Mouse (Mus musculus) gastrocnemius, adult 18-20 months (tissue): ENCODE measurements around the gene Sel1l2. TPM values are rescaled to one million over a fixed set of nuclear protein-coding genes. Genes with fewer than 3 reads are reported as not detected.

Experiments
- DNase-seq: peaks from one replicate; pipeline ENCODE4 v3.0.0; 2021; ENCODE audit warnings: low spot score
- long read RNA-seq, 2 experiments: library from polyadenylated mRNA; stranded (forward); transcript quantifications; one replicate each; pipeline ENCODE4 v2.0.0; 2021
- total RNA-seq, 2 experiments: library from RNA; stranded (reverse); gene quantifications; 2 replicates each; pipeline ENCODE4 v1.2.3; 2021

Gene Sel1l2
- under 1 TPM in 1 of 2 experiments, not detected in 1; 0.19 TPM for total RNA-seq
- long read RNA-seq, experiment 1, result 0 reads
- long read RNA-seq, experiment 2, result 0 reads

DNA sequence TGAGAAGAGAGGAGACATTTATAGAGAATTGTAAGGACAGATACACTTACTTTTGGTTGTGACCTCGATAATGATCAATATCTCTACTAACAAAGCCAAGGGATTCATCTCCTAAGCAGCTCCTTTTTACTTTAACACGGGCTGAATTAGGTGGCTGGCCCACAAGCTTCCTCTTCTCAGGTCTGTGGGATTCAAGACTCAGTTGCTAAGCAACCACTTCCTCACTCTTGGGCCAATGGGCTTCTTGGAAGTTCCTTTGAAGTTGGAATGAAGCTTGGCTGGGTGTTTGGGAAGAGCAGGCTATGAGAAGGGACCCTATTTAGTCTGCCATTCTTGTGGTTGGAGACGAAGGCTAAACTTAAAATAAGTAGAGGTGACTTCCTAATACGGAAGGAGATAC, at the start of gene Sel1l2:
Gene Sel1l2, minus strand, starts transcription at position 182 of the 400 bp plus-strand sequence.
- DNase-seq, result no peak

DNA sequence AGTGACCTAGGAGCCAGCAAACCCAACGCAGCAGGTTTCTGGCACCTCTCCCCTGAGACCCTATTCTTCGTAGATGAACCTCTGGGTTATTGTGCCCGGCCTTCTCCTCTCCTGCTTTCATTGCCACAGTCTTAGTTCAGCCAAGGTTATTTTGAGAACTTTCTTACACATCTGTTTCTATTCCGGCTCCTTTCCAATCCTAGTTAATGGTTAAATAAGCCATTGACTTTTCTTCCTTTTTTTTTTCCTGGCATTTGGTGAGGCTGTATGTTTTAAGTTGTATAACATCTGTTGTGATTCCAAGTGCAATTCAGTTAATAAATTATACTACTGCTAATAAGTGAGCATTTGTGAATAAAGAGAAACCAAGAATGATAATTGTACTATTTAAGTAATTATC, 49.6 kb upstream of the Sel1l2 start:
- DNase-seq, result no peak

DNA sequence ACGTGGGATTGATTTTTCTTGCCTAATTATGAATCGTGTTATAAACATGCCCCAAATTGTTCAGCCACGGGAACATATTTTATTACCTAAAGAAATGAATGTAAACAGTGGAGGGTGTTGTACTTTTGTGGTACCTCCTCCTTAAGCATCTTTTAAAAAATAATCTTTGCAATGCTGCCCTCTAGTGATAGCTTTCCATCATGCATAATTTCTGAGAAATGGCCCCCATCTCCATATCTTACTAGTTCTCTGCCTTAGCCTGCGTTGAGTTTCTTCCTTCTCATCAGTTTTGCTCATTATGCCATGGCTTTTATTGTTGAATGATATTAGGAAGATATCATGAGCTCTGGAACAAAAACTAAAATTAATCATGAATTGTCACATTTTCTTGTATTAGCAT, 37.8 kb upstream of the Sel1l2 start:
- DNase-seq, result peak; percentile 28

DNA sequence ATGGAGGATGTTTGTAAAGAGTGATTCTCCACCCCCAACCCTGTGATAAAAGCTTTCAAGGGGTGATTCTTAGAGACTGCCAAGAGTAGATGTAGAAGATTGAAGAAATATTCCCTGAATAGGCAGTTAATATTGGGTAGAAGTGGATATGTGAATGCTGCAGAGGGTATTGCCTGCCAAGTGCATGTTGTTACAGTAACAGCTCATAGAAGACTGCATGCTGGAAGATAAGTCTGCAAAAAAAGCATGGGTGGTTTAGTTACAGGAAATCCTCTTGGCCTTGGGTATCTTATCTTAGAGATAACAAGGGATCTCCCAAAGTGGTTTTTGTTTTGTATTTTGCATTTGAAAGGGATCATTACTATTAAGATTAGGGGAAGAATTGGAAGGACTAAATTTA, 36.3 kb upstream of the Sel1l2 start:
- no peak for DNase-seq

DNA sequence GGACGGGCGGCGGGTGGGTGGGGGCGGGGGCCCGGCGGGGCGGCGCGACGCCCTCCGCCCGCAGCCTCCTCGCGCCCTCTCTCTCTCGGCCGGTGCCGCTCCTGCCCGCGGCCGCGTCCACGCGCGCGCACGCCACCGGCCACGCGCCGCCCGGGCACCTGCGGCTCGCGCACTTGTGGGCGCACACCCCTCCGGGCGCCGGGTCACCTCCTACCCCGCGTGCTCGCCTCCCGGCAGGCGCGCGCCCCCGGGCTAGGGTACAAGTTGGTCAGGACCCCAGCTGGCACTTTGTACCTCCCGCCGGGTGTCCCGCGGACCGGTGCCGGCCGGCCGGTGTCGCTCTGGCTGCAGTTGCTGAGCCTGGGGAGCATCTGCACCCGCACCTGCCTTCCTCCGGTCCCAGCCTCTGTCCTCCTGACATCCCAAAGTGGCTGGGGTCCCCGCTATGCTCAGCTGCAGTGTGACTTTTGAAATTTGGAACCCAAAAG, 6.3 kb upstream of the Sel1l2 start:
- DNase-seq, result peak; percentile 8

DNA sequence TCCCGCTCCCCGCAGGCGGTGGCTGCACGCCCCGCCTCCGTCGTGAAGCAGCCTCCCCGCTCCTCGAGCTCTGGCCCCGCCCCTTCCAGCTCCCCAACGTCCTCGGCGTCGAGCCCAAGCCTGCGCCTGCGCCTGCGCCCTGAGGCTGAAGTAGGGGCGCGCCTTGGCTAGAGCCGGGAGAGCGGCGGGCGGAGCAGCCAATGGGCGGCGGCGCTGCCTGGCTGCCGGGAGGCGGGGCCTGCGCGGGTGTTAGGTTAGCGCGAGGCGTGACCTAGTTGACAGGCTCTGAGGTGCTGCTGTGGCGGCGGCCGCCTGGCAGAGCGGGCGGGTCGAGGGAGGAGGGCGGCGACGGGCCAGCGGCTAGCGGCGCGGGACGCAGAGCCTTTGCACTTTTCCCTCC, 5.7 kb upstream of the Sel1l2 start, which contains the start of gene Macrod2:
Gene Macrod2, plus strand, starts transcription at position 131 of the 400 bp plus-strand sequence.
- DNase-seq, result peak; percentile 99

DNA sequence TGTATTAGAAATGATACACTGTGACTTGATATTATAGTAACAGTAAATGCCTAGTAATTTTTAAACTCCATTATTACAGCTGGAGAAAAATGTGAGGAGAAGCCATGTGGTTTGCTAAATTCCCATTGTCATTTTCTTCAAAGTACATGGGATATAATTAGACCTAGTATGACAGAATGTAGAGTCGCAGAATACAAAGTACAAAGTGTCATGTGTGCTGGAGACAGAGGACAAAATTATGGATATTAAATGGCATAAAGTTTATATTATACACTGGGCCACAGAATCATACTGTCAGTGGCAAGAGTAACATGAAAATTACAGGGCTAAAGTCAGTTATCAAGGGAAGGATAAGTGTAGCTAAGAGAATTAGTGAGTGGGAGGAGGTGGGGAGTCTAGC, 24.7 kb downstream of the Sel1l2 start:
- DNase-seq, result no peak

DNA sequence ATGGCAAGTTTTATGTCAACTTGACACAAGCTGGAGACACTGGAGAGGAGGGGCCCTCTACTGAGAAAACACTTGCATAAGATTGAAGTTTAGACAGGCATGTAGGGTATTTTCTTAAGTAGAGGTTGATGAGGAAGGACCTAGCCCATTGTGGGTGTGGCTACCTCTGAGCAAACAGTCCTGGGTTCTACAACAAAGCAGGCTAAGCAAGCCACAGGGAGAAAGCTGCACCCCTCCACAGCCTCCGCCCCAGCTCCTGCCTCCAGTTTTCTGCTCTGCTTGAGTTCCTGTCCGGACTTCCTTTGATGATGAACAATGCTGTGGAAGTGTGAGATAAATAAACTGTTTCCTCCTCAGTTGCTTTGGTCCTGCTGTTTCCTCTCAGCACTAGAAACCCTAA, 29.6 kb downstream of the Sel1l2 start:
- no peak for DNase-seq

DNA sequence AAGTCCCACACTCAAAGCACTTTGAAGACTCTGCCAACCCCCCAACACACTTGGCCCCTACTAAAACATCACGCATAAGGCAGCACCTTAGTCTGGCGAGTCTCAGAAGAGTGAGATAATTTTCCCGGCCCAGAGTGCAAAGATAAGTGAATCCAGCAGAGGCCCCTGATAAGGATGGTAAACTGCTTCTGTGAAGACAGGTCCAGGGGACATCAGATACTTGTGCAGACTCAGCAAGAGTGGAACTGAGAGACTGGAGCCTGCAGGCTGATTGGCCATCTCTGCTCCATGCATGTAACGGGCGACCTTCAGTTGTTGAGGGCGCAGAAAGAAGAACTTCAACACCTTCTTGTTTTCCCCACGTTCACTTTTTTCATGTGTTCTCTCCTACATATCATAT, 47.1 kb downstream of the Sel1l2 start:
- no peak for DNase-seq

DNA sequence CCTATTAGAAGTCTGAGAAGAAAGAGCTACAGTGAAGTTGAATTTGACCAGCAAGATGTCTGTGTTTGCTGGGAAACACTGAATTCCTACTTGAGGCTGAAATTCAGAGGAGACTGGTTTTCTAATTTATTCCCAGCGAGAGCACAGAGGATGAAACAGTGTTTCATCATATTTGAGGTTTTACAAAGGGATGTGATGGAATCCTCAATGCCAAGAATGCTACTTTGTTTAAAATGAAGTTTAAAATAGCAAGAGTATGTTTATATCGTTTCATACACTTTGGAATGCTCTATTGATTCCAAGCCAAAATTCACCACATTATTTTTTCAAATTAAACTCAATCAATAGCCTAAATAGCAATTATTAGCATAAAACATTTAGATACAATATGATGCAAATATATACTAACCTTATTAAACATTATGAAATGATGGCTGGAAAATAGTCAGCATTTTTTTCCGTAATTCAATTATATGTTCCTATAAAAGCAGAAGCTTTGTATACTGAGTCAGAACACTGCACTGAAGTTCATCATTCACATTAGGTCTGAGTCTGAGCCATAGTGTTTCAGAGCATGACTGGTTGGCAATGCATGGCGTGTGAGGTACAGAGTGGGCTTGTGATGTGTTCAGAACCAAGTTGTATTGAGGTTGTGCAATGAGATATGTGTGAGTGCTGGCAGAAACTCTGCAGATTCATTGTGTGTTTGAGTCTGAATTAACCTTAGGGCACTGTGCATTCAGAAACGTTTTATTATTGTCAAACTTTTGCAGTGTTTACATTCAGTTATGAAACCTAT, 58.8 kb downstream of the Sel1l2 start:
- DNase-seq, result no peak

DNA sequence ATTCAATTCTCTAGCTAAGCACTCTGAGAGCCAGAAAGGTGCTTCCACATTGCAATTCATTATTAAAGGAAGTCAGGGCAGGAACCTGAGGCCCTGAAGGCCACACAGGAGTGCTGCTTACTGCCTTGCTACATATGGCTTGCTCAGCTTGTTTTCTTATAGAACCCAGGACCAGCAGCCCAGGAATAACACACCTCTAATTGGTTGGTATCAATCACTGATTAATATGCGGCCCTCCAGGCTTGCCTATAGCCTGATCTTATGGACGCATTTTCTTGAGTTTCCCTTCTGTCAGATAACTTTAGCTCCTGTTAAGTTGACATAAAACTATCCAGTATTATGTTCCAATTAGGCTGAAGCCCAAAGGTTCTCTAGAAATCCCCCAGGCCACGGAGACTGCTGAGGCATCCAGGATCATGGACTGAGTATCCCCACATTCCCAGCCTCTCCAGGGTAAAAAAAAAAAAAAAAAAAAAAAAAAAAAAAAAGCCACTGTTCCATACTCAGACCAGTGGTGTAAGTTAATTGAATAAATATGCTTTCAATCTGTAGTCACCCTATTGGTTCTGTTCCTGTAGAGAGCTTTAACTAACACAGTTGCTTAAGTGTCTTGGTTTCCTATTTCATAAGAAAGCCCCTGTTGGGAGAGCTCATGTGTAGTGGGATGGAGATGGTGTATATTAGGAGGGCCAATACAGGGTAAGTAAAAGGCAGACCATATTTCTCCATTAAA, 86.4 kb downstream of the Sel1l2 start:
- DNase-seq, result no peak

DNA sequence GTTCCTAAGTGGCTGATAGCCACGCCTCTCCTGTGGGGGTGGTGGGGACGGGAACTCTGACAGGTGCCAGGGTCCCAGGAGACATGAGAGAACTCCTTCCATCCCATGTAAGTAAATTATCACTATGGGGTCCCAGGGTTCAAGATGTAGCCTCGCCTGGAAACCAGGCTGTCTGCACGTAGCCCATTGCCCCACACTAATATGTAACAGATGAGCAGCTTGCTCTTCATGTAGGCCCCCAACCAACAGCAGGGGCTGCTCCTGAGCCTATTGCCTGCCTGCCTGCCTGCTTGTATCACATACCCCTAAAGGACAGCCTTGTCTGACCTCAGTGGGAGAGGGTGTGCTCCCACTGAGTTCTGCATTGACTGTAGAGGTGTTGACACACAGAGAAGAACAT, 92.4 kb downstream of the Sel1l2 start:
- no peak for DNase-seq

DNA sequence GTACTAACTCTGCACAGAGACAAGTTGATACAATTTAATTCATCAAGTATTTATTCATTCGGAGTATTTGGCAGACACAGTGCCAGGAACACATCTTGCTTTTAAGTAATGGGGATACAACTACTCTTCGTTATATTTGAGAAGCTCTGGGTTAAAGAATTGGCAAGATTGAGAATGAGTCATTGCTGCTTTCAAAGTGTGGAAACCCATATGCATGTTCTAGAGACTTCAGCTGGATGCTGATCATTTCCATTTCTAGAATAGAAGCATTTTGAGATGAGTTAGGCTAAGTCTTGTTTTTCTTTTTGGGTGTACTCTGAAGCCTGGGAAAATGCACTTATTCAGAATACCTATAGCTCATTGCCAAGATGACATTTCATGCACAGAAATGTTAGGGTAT, 95.7 kb downstream of the Sel1l2 start:
- DNase-seq, result no peak

DNA sequence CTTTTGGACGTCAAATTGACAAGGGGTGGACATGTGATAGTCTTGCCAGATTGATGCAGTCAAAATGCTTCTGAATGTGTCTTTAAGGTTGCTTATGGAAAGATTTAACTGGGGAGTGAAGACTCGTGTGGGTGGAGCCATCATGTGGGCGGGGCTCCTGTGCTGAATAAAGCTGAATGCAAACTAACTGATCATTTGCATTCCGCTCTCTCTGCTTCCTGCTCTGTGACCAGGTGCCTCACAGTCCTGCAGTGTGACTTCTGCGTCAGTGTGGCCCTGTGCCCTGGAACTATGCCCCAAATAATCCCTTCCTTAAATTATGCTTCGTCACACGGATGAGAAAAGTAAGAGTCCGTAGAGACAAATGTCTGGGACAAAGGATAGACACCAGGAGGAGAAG, 108.7 kb downstream of the Sel1l2 start:
- no peak for DNase-seq

DNA sequence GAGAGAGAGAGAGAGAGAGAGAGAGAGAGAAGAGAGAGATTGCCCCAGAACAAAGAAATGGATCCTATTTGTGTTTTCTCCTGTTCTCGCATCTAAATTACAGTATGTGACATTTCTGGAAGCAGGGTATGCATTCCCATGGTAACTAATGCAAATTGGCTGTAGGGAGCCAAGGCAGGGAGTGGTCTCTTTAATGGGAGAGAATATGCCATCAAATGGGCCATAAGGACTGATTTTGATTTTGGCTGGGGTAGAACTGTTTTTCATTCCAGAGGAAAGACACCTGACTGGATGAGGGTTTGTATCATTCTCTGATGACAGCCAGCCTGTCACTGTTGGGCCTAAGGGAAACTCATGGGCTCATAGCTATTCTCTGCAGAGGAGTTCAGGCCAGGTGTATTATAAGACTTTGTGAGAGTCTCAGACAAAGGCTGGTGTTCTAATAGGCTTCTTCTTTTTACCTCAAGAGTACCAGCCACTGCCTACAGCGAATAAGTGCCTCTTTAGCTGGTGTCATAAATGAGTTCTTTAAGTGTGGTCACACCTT, 133.8 kb downstream of the Sel1l2 start:
- DNase-seq, result no peak

DNA sequence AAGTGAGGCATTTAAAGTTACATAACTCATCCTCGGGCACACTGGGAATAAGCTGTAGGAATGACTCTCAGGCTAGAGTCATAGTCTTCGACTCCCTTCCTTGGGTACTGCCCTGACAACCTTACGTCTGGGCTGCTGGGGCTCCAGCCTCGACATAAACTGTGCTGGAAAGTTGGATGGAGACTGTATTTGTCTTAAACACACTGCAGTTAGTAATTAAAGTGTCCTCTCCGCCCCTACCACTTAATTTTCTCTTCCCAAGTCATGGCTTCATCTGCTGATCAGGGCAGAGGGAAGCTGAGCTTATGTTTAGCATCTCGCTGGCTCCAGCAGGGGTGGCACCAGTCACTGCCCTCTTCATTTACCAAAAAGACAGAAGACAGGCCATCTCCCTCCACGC, 135.2 kb downstream of the Sel1l2 start:
- DNase-seq, result no peak

DNA sequence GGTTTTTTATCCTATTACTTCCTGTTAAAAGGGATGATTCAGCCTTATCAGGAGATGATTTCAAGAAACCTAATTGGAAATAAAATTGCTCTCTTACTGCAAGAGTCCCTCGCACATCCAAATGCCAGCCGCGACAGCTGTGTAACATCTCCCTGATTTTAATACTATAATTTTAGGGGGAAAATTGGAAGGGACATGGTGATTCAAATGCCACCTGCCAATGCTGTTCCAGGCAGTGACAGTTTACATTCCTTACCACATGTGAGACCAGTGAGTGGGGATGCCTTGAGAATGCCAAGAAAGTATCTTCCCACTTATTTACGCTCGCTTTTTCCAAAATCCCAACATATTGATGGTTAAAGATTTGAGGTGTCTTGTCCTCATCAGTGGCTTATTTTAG, 146.4 kb downstream of the Sel1l2 start:
- DNase-seq, result no peak

DNA sequence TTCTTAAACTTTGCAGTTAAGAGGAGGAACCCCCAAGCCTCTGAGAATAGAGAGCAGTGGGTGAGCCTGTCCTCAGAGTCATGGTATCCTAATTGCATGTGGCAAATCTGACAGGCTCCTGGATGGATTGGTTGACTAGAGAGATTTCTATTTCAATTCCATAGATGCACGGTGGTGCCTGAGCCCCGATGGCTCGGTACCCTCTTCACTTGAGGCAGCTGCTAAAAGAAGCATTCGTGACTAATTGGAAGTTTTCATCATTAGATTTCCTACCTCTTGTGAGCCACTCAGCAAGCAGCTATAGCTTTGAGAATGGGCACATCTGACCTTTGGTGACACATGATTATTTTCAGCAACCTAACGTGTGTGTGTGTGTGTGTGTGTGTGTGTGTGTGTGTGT, 147.1 kb downstream of the Sel1l2 start:
- DNase-seq, result no peak

DNA sequence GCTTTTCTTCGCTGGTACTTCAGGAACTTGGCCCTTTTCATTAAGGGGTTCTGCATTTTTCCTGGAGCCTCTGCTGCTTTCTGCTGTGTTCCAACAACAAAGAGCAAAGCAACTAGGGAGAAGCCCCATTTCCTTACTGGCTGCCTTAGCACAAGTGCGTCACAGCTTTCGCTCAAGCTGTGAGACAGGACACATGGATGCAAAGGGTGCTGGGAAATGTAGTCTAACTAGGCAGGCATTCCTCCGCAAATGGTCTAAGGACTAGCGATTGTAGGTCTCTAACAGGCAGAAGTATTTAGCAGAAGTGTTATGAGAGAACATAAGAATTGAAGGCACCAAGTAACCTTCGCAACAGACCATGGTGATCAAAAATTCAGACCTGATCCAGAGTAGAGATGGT, 152.3 kb downstream of the Sel1l2 start:
- DNase-seq, result no peak

DNA sequence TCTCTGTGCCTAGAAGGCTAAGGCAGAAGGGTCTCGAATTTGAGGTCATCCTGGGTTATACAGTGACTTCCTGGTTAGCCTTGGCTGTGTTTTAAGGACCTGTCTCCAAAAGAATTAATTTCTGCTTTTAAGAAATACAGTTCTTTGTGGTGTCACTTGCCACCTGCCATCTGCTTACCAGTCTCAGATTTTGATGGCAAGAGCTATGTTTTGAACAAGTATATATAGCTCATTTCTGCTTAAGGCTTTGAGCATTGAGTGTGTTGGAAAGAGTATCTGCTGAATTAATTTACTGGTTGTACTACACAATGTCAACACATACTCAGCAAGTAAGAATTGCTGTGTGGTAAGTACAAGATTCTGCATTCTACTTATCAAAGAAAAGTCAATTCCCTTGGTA, 159.2 kb downstream of the Sel1l2 start:
- no peak for DNase-seq

DNA sequence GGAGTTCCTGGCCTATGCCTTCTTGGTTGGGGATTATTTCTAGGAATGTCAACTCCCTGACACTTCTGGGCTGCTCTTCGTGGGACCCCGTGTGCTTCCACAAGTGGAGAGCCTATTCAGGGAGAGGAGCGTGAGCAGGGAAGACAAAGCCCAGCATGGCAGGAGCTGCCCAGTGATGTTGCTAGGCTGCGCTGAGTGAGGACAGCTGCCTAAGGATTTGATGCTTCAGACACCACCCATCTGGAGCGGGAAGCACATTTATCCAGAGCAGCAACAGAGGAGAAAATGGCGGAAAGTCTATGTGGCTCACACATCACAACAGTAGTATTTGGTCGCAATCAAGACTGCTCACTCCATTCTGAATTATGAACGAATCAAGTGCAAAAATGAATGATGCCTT, 169.2 kb downstream of the Sel1l2 start:
- no peak for DNase-seq

DNA sequence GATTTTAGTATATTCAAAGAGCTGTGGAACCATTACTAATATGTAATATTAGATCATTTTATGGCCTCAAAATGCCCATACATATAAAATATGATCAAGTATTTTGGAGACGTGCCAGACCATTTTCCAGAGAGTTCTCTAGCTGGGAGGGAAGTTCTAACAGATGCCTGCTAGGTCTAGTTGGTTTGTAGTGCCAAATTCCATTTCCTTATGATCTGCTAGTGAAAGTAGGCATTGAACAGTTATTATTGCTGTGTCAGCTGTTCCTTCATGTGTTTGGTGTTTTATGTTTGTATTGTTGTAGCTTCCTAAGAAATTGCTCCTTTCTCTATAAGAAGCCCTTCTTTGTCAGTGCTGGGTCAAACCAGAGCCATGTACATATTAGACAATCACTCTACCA, 173.5 kb downstream of the Sel1l2 start:
- DNase-seq, result no peak
